Mouse (Mus musculus): ENCODE data around the gene Chpf.

GRCm38 (mm10) chr1:75512550-75512949, 33.4 kb upstream of the Chpf start:
- no peak for TF ChIP-seq CTCF (IDR thresholded peaks at IDR 0.05; ENCODE audit: borderline replicate concordance, insufficient read depth, low read depth, low read length)
- no peak for TF ChIP-seq POLR2A (IDR thresholded peaks at IDR 0.05; ENCODE audit: borderline replicate concordance, insufficient read depth, low read length)
